Mouse (Mus musculus) myocyte (in vitro differentiated cells): ENCODE measurements around the gene Insrr.

Experiments
- E2F4 ChIP-seq: IDR thresholded peaks from one replicate; pipeline ENCODE4 v1.6.1; 2011; ENCODE audit warnings: mild to moderate bottlenecking, control low read depth, moderate library complexity; ENCODE audit not compliant: insufficient read depth
- MAX ChIP-seq: IDR thresholded peaks from one replicate; pipeline ENCODE4 v1.6.1; 2011; ENCODE audit warnings: low read depth, mild to moderate bottlenecking, control low read depth
- POLR2A ChIP-seq: IDR thresholded peaks from one replicate; pipeline ENCODE4 v1.6.1; 2011; ENCODE audit warnings: low read depth, mild to moderate bottlenecking, control low read depth, moderate library complexity; ENCODE audit not compliant: insufficient read length
- REST ChIP-seq: IDR thresholded peaks from one replicate; pipeline ENCODE4 v1.6.1; 2011; ENCODE audit warnings: mild to moderate bottlenecking, control low read depth, moderate library complexity; ENCODE audit not compliant: insufficient read depth, insufficient read length
- TCF12 ChIP-seq: IDR thresholded peaks from one replicate; pipeline ENCODE4 v1.6.1; 2011; ENCODE audit warnings: mild to moderate bottlenecking, control low read depth; ENCODE audit not compliant: poor library complexity, insufficient read depth, severe bottlenecking
- USF1 ChIP-seq: IDR thresholded peaks from one replicate; pipeline ENCODE4 v1.6.1; 2011; ENCODE audit warnings: low read depth, mild to moderate bottlenecking, control low read depth, moderate library complexity

DNA sequence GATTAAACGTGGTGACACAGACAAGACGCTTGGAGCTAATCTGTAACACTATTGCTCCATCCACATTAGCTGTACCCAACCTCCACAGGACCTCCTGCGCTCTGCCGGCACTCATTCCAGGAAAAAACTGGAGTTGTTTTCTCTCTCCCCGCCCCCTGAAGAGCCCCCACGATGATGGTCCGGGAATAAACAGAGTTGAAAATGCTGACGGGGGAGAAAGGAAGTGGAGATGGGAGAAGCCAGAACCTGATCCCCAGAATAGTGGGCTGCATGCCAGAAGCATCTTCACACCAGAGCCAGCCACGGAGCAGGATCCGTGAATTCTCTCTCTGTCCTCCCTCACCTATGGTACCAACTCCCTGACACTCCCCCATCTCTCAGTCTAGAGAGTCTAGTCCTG is 32.2 kb upstream of the Insrr start:
- TF ChIP-seq POLR2A (no peak), USF1 (no peak), E2F4 (no peak), MAX (no peak), TCF12 (no peak), REST (no peak)
